ENCODE assay signal across 8 mouse cellular contexts in genomic region chr1:189342416-189343104, GRCm38 (mm10). TPM values are rescaled to one million over a fixed set of nuclear protein-coding genes. Genes with fewer than 3 reads are reported as not detected.
DNase-seq lines count a peak whose midpoint lies in the region; ATAC-seq and TF ChIP-seq lines count a peak whose summit lies in the region.

No protein-coding gene starts in this region.

- no peaks in the 10 kb centered on the region for H3K27me3 ChIP-seq in testis, adult 2 months (ENCODE audit: control insufficient read depth, insufficient read depth, low read length)
- peaks cover 15% of the 10 kb centered on the region for H3K27me3 ChIP-seq in intestine, embryonic 16.5 days (replicated peaks; ENCODE audit: control insufficient read depth, insufficient read depth, low read length)
- peaks cover 15% of the 10 kb centered on the region; the same call in 1 of the 2 replicates for H3K27me3 ChIP-seq in stomach, embryonic 15.5 days (replicated peaks)

- peak; percentile 17 for DNase-seq in adrenal gland, adult 2 months
- no peak for DNase-seq in adrenal gland, postnatal 14 days
- no peak for DNase-seq in testis, postnatal 10 days (ENCODE audit: low spot score)
- DNase-seq in mesoderm, embryonic 11.5 days (ENCODE audit: low read depth, low spot score): peak; percentile 37

- H3K4me2 ChIP-seq in intestine, embryonic 16.5 days (ENCODE audit: low read depth, low read length): peak overlapping the region; percentile 98
- H3K4me2 ChIP-seq in stomach, embryonic 15.5 days: peak overlapping the region; percentile 99

- no peak for TF ChIP-seq POLR2A in testis, adult 2 months (IDR thresholded peaks at IDR 0.05; ENCODE audit: control insufficient read depth, low read depth, low read length)

- H3K27ac ChIP-seq in testis, adult 2 months (ENCODE audit: control insufficient read depth, insufficient read depth, low read depth, low read length): no peak overlapping the region
- no peak overlapping the region for H3K27ac ChIP-seq in intestine, embryonic 16.5 days (ENCODE audit: low read length)
- H3K27ac ChIP-seq in stomach, embryonic 15.5 days: no peak overlapping the region

- TF ChIP-seq CTCF in testis, adult 2 months (IDR thresholded peaks at IDR 0.05; ENCODE audit: control insufficient read depth, insufficient read depth, insufficient replicate concordance, low read depth, low read length): no peak

- peak overlapping the region; percentile 40 for H3K4me3 ChIP-seq in testis, adult 2 months (ENCODE audit: control insufficient read depth, low read depth, low read length)
- peak overlapping the region; percentile 63 for H3K4me3 ChIP-seq in intestine, embryonic 16.5 days (ENCODE audit: low read length)
- H3K4me3 ChIP-seq in stomach, embryonic 15.5 days (replicated peaks): peak overlapping the region; percentile 57

- peaks cover 7% of the 10 kb centered on the region for H3K4me1 ChIP-seq in testis, adult 2 months (ENCODE audit: control insufficient read depth, insufficient read depth, low read length)
- peaks cover 6% of the 10 kb centered on the region for H3K4me1 ChIP-seq in intestine, embryonic 16.5 days (ENCODE audit: control insufficient read depth, insufficient read depth, low read length)
- H3K4me1 ChIP-seq in stomach, embryonic 15.5 days: peaks cover 6% of the 10 kb centered on the region

- peak overlapping the region; percentile 58 for H3K9ac ChIP-seq in intestine, embryonic 16.5 days (ENCODE audit: low read depth, low read length)
- H3K9ac ChIP-seq in stomach, embryonic 15.5 days: no peak overlapping the region

- H3K36me3 ChIP-seq in testis, adult 2 months (ENCODE audit: control insufficient read depth, insufficient read depth, low read length): no peaks in the 10 kb centered on the region
- H3K36me3 ChIP-seq in intestine, embryonic 16.5 days (ENCODE audit: control insufficient read depth, insufficient read depth, low read length): no peaks in the 10 kb centered on the region
- no peaks in the 10 kb centered on the region for H3K36me3 ChIP-seq in stomach, embryonic 15.5 days

- no peaks in the 10 kb centered on the region for H3K9me3 ChIP-seq in intestine, embryonic 16.5 days (ENCODE audit: control insufficient read depth, low read length)
- H3K9me3 ChIP-seq in stomach, embryonic 15.5 days: no peaks in the 10 kb centered on the region

- no peak for ATAC-seq in intestine, embryonic 16.5 days
- ATAC-seq in stomach, embryonic 15.5 days (ENCODE audit: insufficient read depth, low FRiP score, low read depth): no peak
- no peak for ATAC-seq in erythroid progenitor cell, adult 5-6 weeks (replicated peaks; ENCODE audit: low FRiP score, poor library complexity, severe bottlenecking)

- WGBS in intestine, embryonic 16.5 days: 3% methylated on average over 30 of the region's 30 CpGs
- WGBS in stomach, embryonic 15.5 days: 4% methylated on average over 30 of the region's 30 CpGs

RNA-seq across cellular contexts. Expression of gene Kcnk2, which starts 59.5 kb away (rescaled TPM):
- total RNA-seq in adrenal gland, adult 2 months (2021): 10 to 100 TPM; 20.8 to 28.2 TPM
- polyA plus RNA-seq in adrenal gland, adult 2 months (2012; rRNA removed): 9.7 and 11.6 TPM in 2 replicates
- total RNA-seq in adrenal gland, postnatal 14 days (2021): 21.2 and 21.7 TPM in 2 replicates
- polyA plus RNA-seq in testis, adult 2 months (2012; rRNA removed): 5.1 and 5.8 TPM in 2 replicates
- 2.3 and 2.4 TPM in 2 replicates for polyA plus RNA-seq in intestine, embryonic 16.5 days (2015; fragmentation: Nextera tagmentation; extraction: Ambion mirVana)
- polyA plus RNA-seq in stomach, embryonic 15.5 days (2015; fragmentation: Nextera tagmentation; extraction: Ambion mirVana): 1.6 and 3.0 TPM in 2 replicates
- not detected in 2 replicates for total RNA-seq in erythroid progenitor cell, adult 5-6 weeks (2015; ENCODE audit: low replicate concordance)
- not detected in 2 replicates for total RNA-seq in erythroid progenitor cell, adult 5-6 weeks (2017; ENCODE audit: low replicate concordance)

Comparison
In these comparisons a context has a peak if more than half of its experiments do, and no peak if none do; other contexts are left out.
1. DNase-seq: peak in adrenal gland, adult 2 months (single experiment) and mesoderm, embryonic 11.5 days (single experiment); none in adrenal gland, postnatal 14 days (single experiment) and testis, postnatal 10 days (single experiment).
2. Peak in every context shown above with its lines, with median percentiles within 50 percentile points of each other: H3K4me3 ChIP-seq.